Comparison of ENCODE assay signal across 15 mouse cellular contexts in genomic region chr17:25407352-25407751, GRCm38 (mm10). TPM values are rescaled to one million over a fixed set of nuclear protein-coding genes. Genes with fewer than 3 reads are reported as not detected.
DNase-seq lines count a peak whose midpoint lies in the region; ATAC-seq lines count a peak whose summit lies in the region.
"Had no signal": no experiment of that assay in that cellular context is flagged by ENCODE, and none has a peak within 500 bp of the region (broad histone marks: within the 10 kb centered on the region; RNA-seq: fewer than 3 reads in every experiment).

No protein-coding gene starts in this region.

- H3K4me1 ChIP-seq in heart, embryonic 16.5 days (ENCODE audit: control insufficient read depth, insufficient read depth, low read length): peaks cover 63% of the 10 kb centered on the region
- peaks cover 70% of the 10 kb centered on the region for H3K4me1 ChIP-seq in limb, embryonic 12.5 days (replicated peaks)
- peaks cover 38% of the 10 kb centered on the region for H3K4me1 ChIP-seq in kidney, embryonic 16.5 days (ENCODE audit: insufficient read depth, low read length)

- 68% methylated on average over 4 of the region's 4 CpGs for WGBS in heart, embryonic 16.5 days
- 77% methylated on average over 4 of the region's 4 CpGs for WGBS in limb, embryonic 12.5 days
- WGBS in kidney, embryonic 16.5 days: 83% methylated on average over 4 of the region's 4 CpGs

- H3K4me2 ChIP-seq in heart, embryonic 16.5 days (ENCODE audit: low read depth, low read length): no peak overlapping the region
- H3K4me2 ChIP-seq in limb, embryonic 12.5 days: no peak overlapping the region
- H3K4me2 ChIP-seq in kidney, embryonic 16.5 days (replicated peaks; ENCODE audit: low read depth, low read length): no peak overlapping the region
- H3K4me2 ChIP-seq: lung, embryonic 15.5 days had no signal

- H3K27ac ChIP-seq in heart, embryonic 16.5 days (ENCODE audit: low read length): no peak overlapping the region
- 0 out of 2 replicates have a peak overlapping the region, but pooled peaks have one; percentile 42 for H3K27ac ChIP-seq in limb, embryonic 12.5 days
- no peak overlapping the region for H3K27ac ChIP-seq in kidney, embryonic 16.5 days (ENCODE audit: low read length)
- H3K27ac ChIP-seq: lung, embryonic 15.5 days had no signal

- no peak for DNase-seq in heart, adult 11 months
- peak; percentile 40 for DNase-seq in adrenal gland, postnatal 10 days
- peak; percentile 38 for DNase-seq in brain, adult 2 months (ENCODE audit: low read depth, low spot score)
- DNase-seq: cerebellum, postnatal 25 days; gastrocnemius, postnatal 25 days had no signal

- no peaks in the 10 kb centered on the region; the same call in 1 of the 2 replicates for H3K9me3 ChIP-seq in heart, embryonic 16.5 days (replicated peaks; ENCODE audit: control insufficient read depth, low read length)
- 0 out of 2 replicates have a peak, but pooled peaks cover 5% of the 10 kb centered on the region for H3K9me3 ChIP-seq in limb, embryonic 12.5 days
- no peaks in the 10 kb centered on the region for H3K9me3 ChIP-seq in kidney, embryonic 16.5 days (ENCODE audit: low read length)
- H3K9me3 ChIP-seq: lung, embryonic 15.5 days had no signal

- H3K27me3 ChIP-seq in heart, embryonic 16.5 days (ENCODE audit: control insufficient read depth, insufficient read depth, low read length): no peaks in the 10 kb centered on the region
- H3K27me3 ChIP-seq in limb, embryonic 12.5 days: 0 out of 2 replicates have a peak, but pooled peaks cover 5% of the 10 kb centered on the region
- no peaks in the 10 kb centered on the region for H3K27me3 ChIP-seq in kidney, embryonic 16.5 days (ENCODE audit: insufficient read depth, low read length)
- H3K27me3 ChIP-seq: lung, embryonic 15.5 days had no signal

- no peaks in the 10 kb centered on the region for H3K36me3 ChIP-seq in heart, embryonic 16.5 days (ENCODE audit: control insufficient read depth, insufficient read depth)
- peaks cover 18% of the 10 kb centered on the region; the same call in 1 of the 2 replicates for H3K36me3 ChIP-seq in limb, embryonic 12.5 days
- H3K36me3 ChIP-seq in kidney, embryonic 16.5 days (ENCODE audit: insufficient read depth, low read length): no peaks in the 10 kb centered on the region
- H3K36me3 ChIP-seq: lung, embryonic 15.5 days had no signal

- ATAC-seq in heart, embryonic 16.5 days (replicated peaks; ENCODE audit: extremely low read depth, insufficient read depth, low FRiP score): no peak
- no peak for ATAC-seq in limb, embryonic 12.5 days (ENCODE audit: insufficient number of reproducible peaks, insufficient read depth, low FRiP score, low TSS enrichment, low read depth)
- ATAC-seq in erythroid progenitor cell, adult 5-6 weeks (replicated peaks; ENCODE audit: low FRiP score, poor library complexity, severe bottlenecking): no peak
- no peak for ATAC-seq in megakaryocyte progenitor cell, adult 5-6 weeks (replicated peaks; ENCODE audit: poor library complexity)
- no peak for ATAC-seq in kidney, embryonic 16.5 days (ENCODE audit: low FRiP score, low TSS enrichment)

- H3K4me3 ChIP-seq in heart, embryonic 16.5 days (ENCODE audit: low read length): no peak overlapping the region
- H3K4me3 ChIP-seq in limb, embryonic 12.5 days (replicated peaks): no peak overlapping the region
- no peak overlapping the region for H3K4me3 ChIP-seq in kidney, embryonic 16.5 days (ENCODE audit: low read length)
- H3K4me3 ChIP-seq: lung, embryonic 15.5 days had no signal

- peak overlapping the region; percentile 18; the same call in 1 of the 2 replicates for H3K9ac ChIP-seq in heart, embryonic 16.5 days (ENCODE audit: low read length)
- H3K9ac ChIP-seq in limb, embryonic 12.5 days (replicated peaks): no peak overlapping the region
- H3K9ac ChIP-seq in kidney, embryonic 16.5 days (replicated peaks; ENCODE audit: low read length): no peak overlapping the region
- H3K9ac ChIP-seq: lung, embryonic 15.5 days had no signal

RNA-seq across cellular contexts. Expression of gene Cacna1h, which starts 26.2 kb away (rescaled TPM):
- 4.5 and 5.4 TPM in 2 replicates for polyA plus RNA-seq in heart, embryonic 16.5 days (2015; fragmentation: Nextera tagmentation; extraction: Ambion mirVana)
- 10 to 100 TPM; 23.5 to 46.0 TPM for total RNA-seq in adrenal gland, postnatal 10 days (2021)
- polyA plus RNA-seq in limb, embryonic 12.5 days (2016; fragmentation: Nextera tagmentation; extraction: Ambion mirVana): 10.1 and 11.6 TPM in 2 replicates
- 10.5 TPM in 1 of 2 replicates, not detected in the other for total RNA-seq in erythroid progenitor cell, adult 5-6 weeks (2015; ENCODE audit: low replicate concordance)
- total RNA-seq in erythroid progenitor cell, adult 5-6 weeks (2017; ENCODE audit: low replicate concordance): 0.91 and 2.3 TPM in 2 replicates
- total RNA-seq in megakaryocyte progenitor cell, adult 5-6 weeks (2015): 0.32 TPM in 1 of 2 replicates, not detected in the other
- not detected in 2 replicates for total RNA-seq in megakaryocyte progenitor cell, adult 5-6 weeks (2017)
- polyA plus RNA-seq in kidney, embryonic 16.5 days (2015; fragmentation: Nextera tagmentation; extraction: Ambion mirVana): 3.3 and 3.5 TPM in 2 replicates

RNA-seq across cellular contexts. Expression of gene Tpsg1, which starts 38.3 kb away (rescaled TPM):
- polyA plus RNA-seq in heart, embryonic 16.5 days (2015; fragmentation: Nextera tagmentation; extraction: Ambion mirVana): 0.56 and 0.76 TPM in 2 replicates
- total RNA-seq in adrenal gland, postnatal 10 days (2021): not detected
- 0.70 TPM in 1 of 2 replicates, not detected in the other for polyA plus RNA-seq in limb, embryonic 12.5 days (2016; fragmentation: Nextera tagmentation; extraction: Ambion mirVana)
- total RNA-seq in erythroid progenitor cell, adult 5-6 weeks (2015; ENCODE audit: low replicate concordance): not detected in 2 replicates
- not detected in 2 replicates for total RNA-seq in erythroid progenitor cell, adult 5-6 weeks (2017; ENCODE audit: low replicate concordance)
- not detected in 2 replicates for total RNA-seq in megakaryocyte progenitor cell, adult 5-6 weeks (2015)
- total RNA-seq in megakaryocyte progenitor cell, adult 5-6 weeks (2017): not detected in 2 replicates
- polyA plus RNA-seq in kidney, embryonic 16.5 days (2015; fragmentation: Nextera tagmentation; extraction: Ambion mirVana): 0.25 TPM in 1 of 2 replicates, not detected in the other
- total RNA-seq: gastrocnemius, postnatal 25 days; monocyte, adult 5-6 weeks had no signal

RNA-seq across cellular contexts. Expression of gene Tpsb2, which starts 41.2 kb away (rescaled TPM):
- polyA plus RNA-seq in heart, embryonic 16.5 days (2015; fragmentation: Nextera tagmentation; extraction: Ambion mirVana): 11.0 and 11.7 TPM in 2 replicates
- total RNA-seq in adrenal gland, postnatal 10 days (2021): 10 to 100 TPM in 1 of 2 experiments, 1 to 10 TPM in 1; 9.8 to 11.1 TPM
- polyA plus RNA-seq in limb, embryonic 12.5 days (2016; fragmentation: Nextera tagmentation; extraction: Ambion mirVana): not detected in 2 replicates
- not detected in 2 replicates for total RNA-seq in erythroid progenitor cell, adult 5-6 weeks (2015; ENCODE audit: low replicate concordance)
- total RNA-seq in erythroid progenitor cell, adult 5-6 weeks (2017; ENCODE audit: low replicate concordance): not detected in 2 replicates
- total RNA-seq in megakaryocyte progenitor cell, adult 5-6 weeks (2015): not detected in 2 replicates
- not detected in 2 replicates for total RNA-seq in megakaryocyte progenitor cell, adult 5-6 weeks (2017)
- polyA plus RNA-seq in kidney, embryonic 16.5 days (2015; fragmentation: Nextera tagmentation; extraction: Ambion mirVana): 2.0 and 2.2 TPM in 2 replicates
- total RNA-seq: monocyte, adult 5-6 weeks had no signal
- polyA plus RNA-seq: limb, embryonic 11.5 days had no signal

RNA-seq across cellular contexts. Expression of gene Tekt4, which starts 47.1 kb away (rescaled TPM):
- 0.81 and 1.5 TPM in 2 replicates for polyA plus RNA-seq in heart, embryonic 16.5 days (2015; fragmentation: Nextera tagmentation; extraction: Ambion mirVana)
- not detected for total RNA-seq in adrenal gland, postnatal 10 days (2021)
- polyA plus RNA-seq in limb, embryonic 12.5 days (2016; fragmentation: Nextera tagmentation; extraction: Ambion mirVana): not detected in 2 replicates
- not detected in 2 replicates for total RNA-seq in erythroid progenitor cell, adult 5-6 weeks (2015; ENCODE audit: low replicate concordance)
- total RNA-seq in erythroid progenitor cell, adult 5-6 weeks (2017; ENCODE audit: low replicate concordance): not detected in 2 replicates
- not detected in 2 replicates for total RNA-seq in megakaryocyte progenitor cell, adult 5-6 weeks (2015)
- not detected in 2 replicates for total RNA-seq in megakaryocyte progenitor cell, adult 5-6 weeks (2017)
- polyA plus RNA-seq in kidney, embryonic 16.5 days (2015; fragmentation: Nextera tagmentation; extraction: Ambion mirVana): not detected in 2 replicates
- total RNA-seq: gastrocnemius, postnatal 25 days; monocyte, adult 5-6 weeks had no signal
- polyA plus RNA-seq: large intestine, adult 2 months; limb, embryonic 11.5 days; stomach, embryonic 14.5 days had no signal

Comparison
In these comparisons a context has a peak if more than half of its experiments do, and no peak if none do; other contexts are left out.
1. RNA of gene Tpsb2, which starts 41.2 kb away (total RNA-seq): 9.8 to 11.1 TPM in adrenal gland, postnatal 10 days; not detected in erythroid progenitor cell, adult 5-6 weeks and not detected in megakaryocyte progenitor cell, adult 5-6 weeks; every median in the first group is over 10 times any median in the second.